Mouse (Mus musculus): Measurements from ENCODE around the gene Tbxas1. TPM values are rescaled to one million over a fixed set of nuclear protein-coding genes. Genes with fewer than 3 reads are reported as not detected.

Tbxas1 gene
- polyA plus RNA-seq (2016; fragmentation: Nextera tagmentation; extraction: Ambion mirVana) = 1.1 TPM in 2 replicates

DNA sequence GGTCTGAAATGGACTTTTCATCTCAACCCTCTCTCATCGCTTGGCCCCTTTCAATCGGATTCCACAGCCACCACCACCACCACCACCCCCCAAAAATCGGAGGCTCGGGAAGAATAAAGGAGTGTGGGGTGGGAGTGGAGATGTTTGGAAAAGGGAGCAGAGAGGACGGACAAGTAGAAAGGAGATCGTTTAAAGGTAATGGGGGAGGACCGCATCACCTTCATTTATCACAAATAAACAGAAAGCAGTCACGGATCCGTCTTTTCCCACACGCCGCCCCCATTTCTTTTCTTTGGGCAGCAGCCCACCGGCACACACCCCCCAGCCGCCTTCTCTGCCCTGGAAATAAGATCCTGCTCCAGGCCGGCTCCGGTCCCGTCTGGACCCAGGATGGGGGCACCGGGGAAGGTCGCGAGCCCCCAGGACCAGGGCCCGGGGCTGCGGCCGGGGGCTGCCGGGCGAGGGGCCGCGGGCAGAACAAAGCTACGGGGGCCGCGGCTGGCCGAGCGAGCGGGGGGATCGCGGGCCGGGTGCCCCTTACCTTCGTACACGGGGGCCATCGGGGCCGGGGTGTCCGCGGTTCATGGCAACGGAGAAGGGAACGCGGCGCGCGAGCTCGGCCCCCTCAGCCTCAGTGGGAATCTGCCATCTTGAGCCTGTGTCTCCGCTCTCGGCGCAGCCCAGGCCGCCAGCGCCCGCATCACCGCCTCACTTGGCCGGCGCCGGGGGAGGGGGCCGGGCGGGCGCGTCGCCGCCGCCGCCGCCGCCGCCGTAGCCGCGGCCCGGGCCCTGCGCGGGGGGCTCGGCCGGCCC, at the start of gene Tbxas1:
Tbxas1 (plus strand) TSS at position 147 of the 813 bp plus-strand sequence.
- peaks cover 9% of the 10 kb centered on the region for H3K36me3 ChIP-seq
- peaks cover 37% of the 10 kb centered on the region for H3K4me1 ChIP-seq
- H3K27ac ChIP-seq = peak within 1 kb of the TSS; percentile 99
- peak; percentile 69 for DNase-seq (ENCODE audit: low spot score)
- whole genome bisulfite sequencing = 7% methylated on average over 75 of the region's 77 CpGs
- peak within 1 kb of the TSS; percentile 91 for H3K4me3 ChIP-seq
- peaks cover 12% of the 10 kb centered on the region for H3K27me3 ChIP-seq (ENCODE audit: low read depth, poor library complexity, severe bottlenecking)
- no peaks in the 10 kb centered on the region for H3K9me3 ChIP-seq (replicated peaks)

DNA sequence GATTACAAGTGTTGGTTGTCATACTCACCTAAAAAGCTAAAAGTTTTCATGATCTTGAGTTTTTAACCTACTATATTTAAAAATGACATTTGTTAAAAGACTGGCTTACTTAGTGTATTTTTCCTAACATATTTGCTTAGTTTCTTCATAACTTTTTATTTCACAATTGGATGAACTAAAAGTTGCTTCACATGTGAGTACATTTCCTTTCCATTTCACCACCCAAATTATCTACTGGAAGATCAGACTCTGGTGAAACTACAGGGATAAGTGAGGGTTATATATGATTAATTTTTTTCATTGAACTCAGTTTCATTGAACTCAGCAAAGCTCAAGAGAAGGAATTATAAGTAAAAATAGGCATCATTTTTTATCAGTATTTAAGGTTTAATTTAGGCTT, 49.3 kb upstream of the Tbxas1 start:
- no peak overlapping the region for H3K27ac ChIP-seq
- H3K4me3 ChIP-seq = no peak overlapping the region
- peaks cover 7% of the 10 kb centered on the region for H3K36me3 ChIP-seq
- H3K4me1 ChIP-seq = peaks cover 6% of the 10 kb centered on the region
- no peaks in the 10 kb centered on the region for H3K27me3 ChIP-seq (ENCODE audit: low read depth, poor library complexity, severe bottlenecking)
- H3K9me3 ChIP-seq (replicated peaks) = no peaks in the 10 kb centered on the region
- DNase-seq (ENCODE audit: low spot score) = no peak

DNA sequence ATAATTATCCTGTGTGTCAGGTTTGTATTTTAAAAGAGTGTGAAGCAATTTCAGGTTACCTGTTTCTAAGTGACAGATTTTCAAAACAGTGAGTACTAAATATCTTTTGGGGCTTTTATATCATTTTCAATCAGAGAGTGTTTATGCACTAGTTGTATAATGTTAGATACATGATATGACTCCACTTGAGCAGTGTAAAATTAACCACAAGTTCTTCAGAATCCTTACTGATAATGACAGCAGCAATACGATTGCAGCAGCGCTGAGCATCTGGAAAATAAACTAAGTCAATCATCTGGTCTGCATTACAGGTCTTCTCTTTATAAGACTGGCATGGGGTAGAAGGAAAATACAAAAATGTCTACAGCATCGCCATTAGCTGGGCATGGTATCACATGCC, 48.3 kb upstream of the Tbxas1 start:
- no peak for DNase-seq (ENCODE audit: low spot score)
- H3K4me1 ChIP-seq = peaks cover 8% of the 10 kb centered on the region
- no peak overlapping the region for H3K27ac ChIP-seq
- H3K9me3 ChIP-seq (replicated peaks) = no peaks in the 10 kb centered on the region
- 91% methylated on average over 3 of the region's 3 CpGs for WGBS
- peaks cover 7% of the 10 kb centered on the region for H3K36me3 ChIP-seq
- H3K4me3 ChIP-seq = no peak overlapping the region
- H3K27me3 ChIP-seq (ENCODE audit: low read depth, poor library complexity, severe bottlenecking) = no peaks in the 10 kb centered on the region

DNA sequence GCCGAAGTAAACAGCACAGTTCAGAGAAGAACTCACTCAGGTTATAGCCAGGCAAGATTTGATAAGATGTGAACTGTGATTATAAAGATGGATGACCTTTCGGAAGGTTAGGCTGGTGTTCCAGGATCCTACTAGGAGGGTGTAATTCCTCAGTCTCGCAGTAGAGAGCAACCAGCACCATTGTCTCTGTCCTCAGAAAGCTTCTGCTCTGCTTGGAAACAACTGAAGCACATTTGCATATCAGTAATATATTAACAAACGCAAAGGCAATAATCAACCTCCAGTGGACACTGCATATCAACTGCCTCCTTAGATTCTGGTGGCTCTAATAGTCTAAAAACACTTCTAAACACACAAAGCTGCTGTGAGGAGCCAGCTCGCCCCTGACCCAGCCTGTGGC, 47.8 kb upstream of the Tbxas1 start:
- Histone ChIP-seq H3K4me1 (peaks cover 10% of the 10 kb centered on the region), H3K4me3 (no peak overlapping the region), H3K27ac (no peak overlapping the region), H3K27me3 (ENCODE audit: low read depth, poor library complexity, severe bottlenecking) (no peaks in the 10 kb centered on the region), H3K9me3 (replicated peaks) (no peaks in the 10 kb centered on the region), H3K36me3 (peaks cover 7% of the 10 kb centered on the region)
- DNase-seq (ENCODE audit: low spot score) = no peak
- 74% methylated on average over 5 of the region's 5 CpGs for WGBS

DNA sequence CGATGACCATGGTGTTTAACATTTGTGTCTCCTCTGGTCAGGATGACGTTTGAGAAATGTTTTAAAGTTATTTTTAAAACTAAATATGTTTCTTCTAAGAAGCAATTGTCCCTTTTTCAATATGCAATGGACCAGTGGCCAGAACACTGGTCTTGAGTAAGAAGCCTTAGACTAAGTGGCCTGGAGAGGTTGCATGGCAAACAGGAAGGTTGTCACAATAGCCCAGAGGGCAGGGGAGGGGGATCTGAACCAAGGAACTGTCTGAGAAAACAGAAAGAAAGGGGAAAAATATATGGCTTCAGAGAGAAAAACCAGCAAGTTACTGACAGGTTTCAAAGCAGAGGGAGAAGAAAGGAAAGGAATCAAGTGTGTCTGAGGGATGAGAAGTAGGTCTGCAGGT, 47.0 kb upstream of the Tbxas1 start:
- Histone ChIP-seq H3K36me3 (peaks cover 9% of the 10 kb centered on the region), H3K27ac (no peak overlapping the region), H3K4me3 (no peak overlapping the region), H3K4me1 (peaks cover 18% of the 10 kb centered on the region), H3K9me3 (replicated peaks) (no peaks in the 10 kb centered on the region), H3K27me3 (ENCODE audit: low read depth, poor library complexity, severe bottlenecking) (no peaks in the 10 kb centered on the region)
- 87% methylated on average over 2 of the region's 2 CpGs for WGBS
- DNase-seq (ENCODE audit: low spot score) = no peak

DNA sequence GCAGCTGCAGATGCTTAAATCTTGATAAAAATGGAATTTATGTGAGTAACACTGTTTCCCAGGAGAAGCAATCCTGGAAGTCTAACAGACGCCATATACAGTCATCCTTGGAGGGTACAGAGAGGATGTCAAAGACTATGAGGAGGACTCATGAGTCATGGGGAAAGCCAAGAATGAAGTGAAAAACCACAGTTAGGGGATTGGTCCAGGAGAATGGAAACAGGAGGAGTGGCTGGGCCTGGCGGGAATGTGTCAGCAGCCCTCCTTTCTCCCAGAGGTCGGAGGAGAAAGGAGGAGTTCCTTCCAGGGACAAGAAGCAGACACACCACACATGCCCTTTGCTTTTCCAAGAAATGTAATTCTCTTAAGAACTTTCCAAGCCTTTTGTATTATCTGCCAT, 45.8 kb upstream of the Tbxas1 start:
- no peak for DNase-seq (ENCODE audit: low spot score)
- peaks cover 23% of the 10 kb centered on the region for H3K4me1 ChIP-seq
- H3K9me3 ChIP-seq (replicated peaks) = no peaks in the 10 kb centered on the region
- no peak overlapping the region for H3K4me3 ChIP-seq
- H3K27ac ChIP-seq = no peak overlapping the region
- peaks cover 9% of the 10 kb centered on the region for H3K36me3 ChIP-seq
- 72% methylated on average over 3 of the region's 3 CpGs for WGBS
- H3K27me3 ChIP-seq (ENCODE audit: low read depth, poor library complexity, severe bottlenecking) = no peaks in the 10 kb centered on the region

DNA sequence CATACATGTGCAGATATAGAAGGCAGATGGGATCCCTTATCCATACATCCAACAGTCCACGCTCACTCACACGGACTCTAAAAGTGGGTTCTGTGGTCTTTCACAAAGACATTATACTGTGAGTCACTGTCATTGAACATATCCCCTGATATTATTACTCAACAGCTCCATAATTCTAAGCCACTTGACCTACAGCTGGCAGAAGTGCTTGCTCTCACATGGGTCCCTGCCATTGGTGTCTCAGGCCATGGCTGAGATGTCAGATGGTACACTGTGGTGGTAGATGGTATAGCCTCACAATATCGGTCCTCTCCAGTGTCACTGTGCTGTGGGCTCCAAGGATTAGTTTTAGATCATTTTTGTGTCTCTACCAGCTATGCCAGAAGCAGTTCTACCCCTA, 41.5 kb upstream of the Tbxas1 start:
- Histone ChIP-seq H3K4me3 (no peak overlapping the region), H3K36me3 (peaks cover 20% of the 10 kb centered on the region), H3K4me1 (peaks cover 21% of the 10 kb centered on the region), H3K9me3 (replicated peaks) (no peaks in the 10 kb centered on the region), H3K27ac (no peak overlapping the region), H3K27me3 (ENCODE audit: low read depth, poor library complexity, severe bottlenecking) (no peaks in the 10 kb centered on the region)
- WGBS = 94% methylated on average over 3 of the region's 3 CpGs
- no peak for DNase-seq (ENCODE audit: low spot score)

DNA sequence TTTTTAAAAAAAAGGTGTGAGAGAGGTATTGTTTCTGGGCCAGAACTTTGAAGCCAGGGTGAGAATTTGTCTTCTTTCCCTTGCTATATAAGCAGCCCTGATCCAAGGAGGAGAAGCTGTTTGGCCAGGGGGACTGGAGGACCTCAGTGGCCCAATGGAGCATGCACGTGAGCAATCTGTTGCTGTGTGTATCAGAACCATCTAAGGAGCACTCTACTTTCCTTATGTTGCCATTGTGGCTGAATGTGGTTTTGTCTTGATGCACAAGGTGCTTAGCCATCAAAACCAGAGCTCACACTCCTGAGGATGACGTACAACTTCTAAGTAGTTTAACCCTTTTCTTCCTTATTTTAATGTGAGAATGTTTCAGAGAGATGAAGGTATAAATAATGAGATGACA, 40.5 kb upstream of the Tbxas1 start:
- no peak overlapping the region for H3K4me3 ChIP-seq
- WGBS = 79% methylated on average over 2 of the region's 2 CpGs
- H3K27ac ChIP-seq = no peak overlapping the region
- DNase-seq (ENCODE audit: low spot score) = no peak
- H3K36me3 ChIP-seq = peaks cover 20% of the 10 kb centered on the region
- H3K27me3 ChIP-seq (ENCODE audit: low read depth, poor library complexity, severe bottlenecking) = no peaks in the 10 kb centered on the region
- H3K4me1 ChIP-seq = peaks cover 21% of the 10 kb centered on the region
- no peaks in the 10 kb centered on the region for H3K9me3 ChIP-seq (replicated peaks)

DNA sequence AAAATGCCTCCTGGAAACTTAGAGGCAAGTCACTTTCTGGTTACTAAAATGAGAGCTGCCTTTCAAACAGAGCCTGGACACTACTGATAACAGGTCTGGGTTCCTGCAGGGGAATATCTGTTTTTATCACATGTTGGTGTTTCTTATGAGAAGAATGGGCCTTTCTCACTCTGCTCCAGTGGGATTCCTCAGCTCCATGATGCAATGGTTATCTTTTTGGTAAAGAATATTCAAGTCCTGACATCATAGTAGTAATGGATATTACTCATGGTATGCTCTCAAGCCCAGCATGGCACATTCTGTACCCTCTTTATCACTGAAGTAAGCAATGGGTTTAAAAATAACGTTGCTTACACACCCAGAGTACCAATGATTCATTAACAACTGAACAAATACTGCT, 40.0 kb upstream of the Tbxas1 start:
- Histone ChIP-seq H3K27me3 (ENCODE audit: low read depth, poor library complexity, severe bottlenecking) (no peaks in the 10 kb centered on the region), H3K4me1 (peaks cover 21% of the 10 kb centered on the region)
- WGBS = 78% methylated on average over 1 of the region's 1 CpGs

DNA sequence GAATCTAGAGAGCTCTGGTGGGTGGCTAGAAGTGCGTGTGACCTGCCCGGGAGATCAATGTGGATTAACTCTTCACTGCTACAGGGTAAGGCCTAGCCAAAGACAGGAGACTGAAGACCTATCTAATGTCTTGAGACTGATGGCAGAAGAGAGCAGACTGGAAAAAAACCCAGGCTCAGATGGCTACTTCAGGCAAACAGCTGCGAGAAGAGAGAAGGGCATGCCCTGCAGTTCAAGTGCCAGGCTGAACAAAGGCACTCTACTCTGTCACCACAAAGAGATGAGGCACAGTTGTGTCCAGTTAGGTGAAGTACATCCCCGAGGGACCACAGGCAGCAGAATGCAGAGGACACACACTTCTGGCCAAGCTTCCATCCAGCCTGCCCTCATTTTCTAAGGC, 37.1 kb upstream of the Tbxas1 start:
- H3K27me3 ChIP-seq (ENCODE audit: low read depth, poor library complexity, severe bottlenecking) = no peaks in the 10 kb centered on the region
- no peak for DNase-seq (ENCODE audit: low spot score)
- H3K36me3 ChIP-seq = peaks cover 16% of the 10 kb centered on the region
- H3K4me1 ChIP-seq = peaks cover 11% of the 10 kb centered on the region
- 91% methylated on average over 4 of the region's 4 CpGs for WGBS
- no peak overlapping the region for H3K4me3 ChIP-seq
- H3K9me3 ChIP-seq (replicated peaks) = no peaks in the 10 kb centered on the region
- H3K27ac ChIP-seq = no peak overlapping the region

More for the DNA sequence above, 40.0 kb upstream of the Tbxas1 start:
- Histone ChIP-seq H3K27ac (no peak overlapping the region), H3K9me3 (replicated peaks) (no peaks in the 10 kb centered on the region), H3K4me3 (no peak overlapping the region), H3K36me3 (peaks cover 20% of the 10 kb centered on the region)
- DNase-seq (ENCODE audit: low spot score) = no peak

DNA sequence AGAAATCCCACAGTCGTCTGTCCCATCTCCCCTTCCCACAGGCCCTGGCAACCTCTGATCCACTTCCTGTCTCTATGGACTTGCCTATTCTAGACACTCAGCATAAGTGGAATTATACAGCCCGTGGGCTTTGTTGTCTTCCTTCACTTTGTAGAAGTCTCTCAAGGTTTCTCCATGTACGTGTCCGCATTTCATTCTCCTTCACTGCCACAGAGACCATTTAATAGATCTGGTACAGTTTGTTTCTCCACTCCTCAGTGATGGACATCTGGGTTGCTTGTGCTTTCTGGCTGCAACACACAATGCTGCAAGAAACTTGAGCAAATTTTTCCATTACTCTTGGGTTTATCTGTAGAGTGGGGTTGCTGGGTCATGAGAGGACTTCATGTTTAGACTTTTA, 35.3 kb upstream of the Tbxas1 start:
- peaks cover 16% of the 10 kb centered on the region for H3K36me3 ChIP-seq
- H3K4me1 ChIP-seq = no peaks in the 10 kb centered on the region
- H3K9me3 ChIP-seq (replicated peaks) = no peaks in the 10 kb centered on the region
- no peaks in the 10 kb centered on the region for H3K27me3 ChIP-seq (ENCODE audit: low read depth, poor library complexity, severe bottlenecking)
- no peak for DNase-seq (ENCODE audit: low spot score)
- no peak overlapping the region for H3K4me3 ChIP-seq
- H3K27ac ChIP-seq = no peak overlapping the region
- 86% methylated on average over 4 of the region's 4 CpGs for WGBS

DNA sequence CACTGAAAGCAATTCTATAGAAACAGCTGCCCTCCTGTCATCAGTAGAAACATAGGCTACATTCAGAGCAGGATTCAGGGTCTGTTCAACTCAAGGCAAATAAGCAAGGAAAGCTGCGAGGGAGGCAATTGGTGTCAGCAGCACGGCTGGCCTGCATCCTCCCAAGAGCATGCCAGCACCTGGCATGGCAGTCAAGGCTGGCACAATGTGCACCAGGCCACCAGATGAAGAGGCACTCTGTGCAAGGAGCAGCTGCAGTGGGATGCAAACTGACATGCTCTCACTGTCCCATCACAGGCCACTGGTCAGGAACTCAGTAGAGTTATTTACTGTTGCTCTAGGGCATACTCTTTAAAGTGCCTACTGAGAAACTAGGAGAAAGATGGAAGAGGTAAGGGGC, 34.8 kb upstream of the Tbxas1 start:
- Histone ChIP-seq H3K36me3 (peaks cover 16% of the 10 kb centered on the region), H3K9me3 (replicated peaks) (no peaks in the 10 kb centered on the region), H3K4me1 (no peaks in the 10 kb centered on the region), H3K27ac (no peak overlapping the region), H3K4me3 (no peak overlapping the region), H3K27me3 (ENCODE audit: low read depth, poor library complexity, severe bottlenecking) (no peaks in the 10 kb centered on the region)
- 83% methylated on average over 2 of the region's 2 CpGs for WGBS
- no peak for DNase-seq (ENCODE audit: low spot score)

DNA sequence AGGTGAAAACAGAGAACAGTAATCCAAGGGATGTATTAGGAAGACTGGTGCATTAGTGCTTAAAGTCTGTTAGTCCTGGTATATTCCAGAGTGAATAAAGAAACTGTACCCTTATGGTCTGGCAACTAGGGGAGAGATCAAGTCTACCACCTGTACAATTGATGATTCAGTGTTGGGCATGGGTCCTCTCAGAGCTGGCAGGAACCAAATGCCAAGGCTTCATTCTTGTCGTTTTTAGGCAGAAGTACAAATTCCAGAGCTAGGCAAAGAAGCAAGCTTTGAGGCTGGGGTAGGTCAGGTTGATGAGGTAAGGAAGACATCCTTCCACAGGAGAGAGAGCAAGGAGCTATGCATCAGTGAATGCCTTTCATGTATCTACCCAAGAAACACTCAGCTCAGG, 34.4 kb upstream of the Tbxas1 start:
- Histone ChIP-seq H3K4me3 (no peak overlapping the region), H3K9me3 (replicated peaks) (no peaks in the 10 kb centered on the region), H3K27ac (no peak overlapping the region), H3K27me3 (ENCODE audit: low read depth, poor library complexity, severe bottlenecking) (no peaks in the 10 kb centered on the region), H3K4me1 (0 out of 2 replicates have a peak, but pooled peaks cover under 1% of the 10 kb centered on the region), H3K36me3 (peaks cover 16% of the 10 kb centered on the region)
- 79% methylated on average over 1 of the region's 1 CpGs for WGBS
- no peak for DNase-seq (ENCODE audit: low spot score)

DNA sequence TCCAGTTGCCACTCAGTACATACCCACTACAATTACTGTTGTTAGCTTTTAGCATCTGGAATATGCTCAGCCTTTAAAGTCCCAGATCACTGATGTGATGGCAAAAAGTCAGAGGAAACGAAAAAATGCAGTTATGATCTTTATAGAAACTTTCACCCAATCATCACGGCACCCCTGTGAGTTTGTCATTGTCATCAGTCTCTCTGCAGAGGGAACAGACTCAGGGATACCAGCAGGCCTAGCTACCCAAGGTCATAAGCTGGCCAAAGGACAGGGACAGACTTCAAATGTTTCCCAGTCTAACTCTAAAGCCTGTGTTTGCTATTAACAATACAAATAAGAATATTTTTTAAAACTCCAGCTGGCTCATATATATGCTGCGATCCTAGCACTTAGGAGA, 33.7 kb upstream of the Tbxas1 start:
- 92% methylated on average over 3 of the region's 3 CpGs for WGBS

More for the DNA sequence above, 33.7 kb upstream of the Tbxas1 start:
- H3K27ac ChIP-seq = no peak overlapping the region
- no peak for DNase-seq (ENCODE audit: low spot score)
- peaks cover 16% of the 10 kb centered on the region for H3K36me3 ChIP-seq
- H3K9me3 ChIP-seq (replicated peaks) = no peaks in the 10 kb centered on the region
- no peak overlapping the region for H3K4me3 ChIP-seq
- H3K4me1 ChIP-seq = peaks cover 8% of the 10 kb centered on the region; the same call in 1 of the 2 replicates
- H3K27me3 ChIP-seq (ENCODE audit: low read depth, poor library complexity, severe bottlenecking) = no peaks in the 10 kb centered on the region

All from limb, embryonic 10.5 days (tissue).